13 mouse cellular contexts compared by ENCODE assay signal in genomic region chr5:114592463-114593160, GRCm38 (mm10). TPM values are rescaled to one million over a fixed set of nuclear protein-coding genes. Genes with fewer than 3 reads are reported as not detected.
DNase-seq lines count a peak whose midpoint lies in the region; ATAC-seq and TF ChIP-seq lines count a peak whose summit lies in the region.
"Had no signal": no experiment of that assay in that cellular context is flagged by ENCODE, and none has a peak within 500 bp of the region (broad histone marks: within the 10 kb centered on the region; RNA-seq: fewer than 3 reads in every experiment).

No protein-coding gene starts in this region.

- H3K36me3 ChIP-seq in MEL (ENCODE audit: control insufficient read depth in 1 of 2, insufficient read depth in 2 of 2, low read length in 2 of 2): peaks cover 0 to 17% of the 10 kb centered on the region in 2 experiments; a peak in 2 of 4 replicates
- no peaks in the 10 kb centered on the region for H3K36me3 ChIP-seq in forebrain, embryonic 16.5 days (ENCODE audit: control insufficient read depth, insufficient read depth)
- peaks cover 3% of the 10 kb centered on the region; the same call in 1 of the 2 replicates for H3K36me3 ChIP-seq in midbrain, embryonic 11.5 days (ENCODE audit: control insufficient read depth, insufficient read depth, low read length)
- H3K36me3 ChIP-seq: embryonic facial prominence, embryonic 15.5 days; heart, embryonic 12.5 days had no signal

- no peak overlapping the region for H3K4me3 ChIP-seq in MEL (ENCODE audit: control insufficient read depth in 1 of 2, insufficient read depth in 1 of 2, low read depth in 2 of 2, low read length in 2 of 2)
- no peak overlapping the region for H3K4me3 ChIP-seq in forebrain, embryonic 16.5 days (replicated peaks; ENCODE audit: low read length)
- H3K4me3 ChIP-seq in midbrain, embryonic 11.5 days (ENCODE audit: low read depth, low read length): no peak overlapping the region
- H3K4me3 ChIP-seq: embryonic facial prominence, embryonic 15.5 days; heart, embryonic 12.5 days had no signal

- intact Hi-C loops in left cerebral cortex, postnatal 4 days (cut with DNase I): no loop called here

- H3K4me1 ChIP-seq in MEL (ENCODE audit: control insufficient read depth in 1 of 2, insufficient read depth in 2 of 2, low read length in 2 of 2): peaks cover 0 to 25% of the 10 kb centered on the region in 2 experiments; a peak in 3 of 4 replicates
- H3K4me1 ChIP-seq in forebrain, embryonic 16.5 days (replicated peaks; ENCODE audit: control insufficient read depth, insufficient read depth, low read length): peaks cover 71% of the 10 kb centered on the region
- H3K4me1 ChIP-seq in midbrain, embryonic 11.5 days (ENCODE audit: control insufficient read depth, insufficient read depth, low read length): peaks cover 69% of the 10 kb centered on the region

- no peaks in the 10 kb centered on the region for H3K79me2 ChIP-seq in MEL (ENCODE audit: control insufficient read depth, insufficient read depth, low read length, poor library complexity)

- no peak for ATAC-seq in forebrain, embryonic 16.5 days
- ATAC-seq in midbrain, embryonic 11.5 days (ENCODE audit: low FRiP score): no peak

- no peaks in the 10 kb centered on the region for H3K9me3 ChIP-seq in MEL (replicated peaks; ENCODE audit: insufficient read depth, low read length)
- H3K9me3 ChIP-seq in forebrain, embryonic 16.5 days (ENCODE audit: control insufficient read depth, low read length): no peaks in the 10 kb centered on the region
- no peaks in the 10 kb centered on the region for H3K9me3 ChIP-seq in midbrain, embryonic 11.5 days (ENCODE audit: control insufficient read depth, low read length)
- H3K9me3 ChIP-seq: embryonic facial prominence, embryonic 15.5 days; heart, embryonic 12.5 days had no signal

- no peak overlapping the region for H3K27ac ChIP-seq in MEL (ENCODE audit: control insufficient read depth, low read depth, low read length)
- peak overlapping the region; percentile 56 for H3K27ac ChIP-seq in forebrain, embryonic 16.5 days (ENCODE audit: low read length)
- H3K27ac ChIP-seq in midbrain, embryonic 11.5 days (ENCODE audit: low read depth, low read length): 0 out of 2 replicates have a peak overlapping the region, but pooled peaks have one; percentile 27
- H3K27ac ChIP-seq: embryonic facial prominence, embryonic 15.5 days; liver, embryonic 14.5 days had no signal

- WGBS in forebrain, embryonic 16.5 days: 30% methylated on average over 19 of the region's 19 CpGs
- 67% methylated on average over 19 of the region's 19 CpGs for WGBS in midbrain, embryonic 11.5 days

- no peak overlapping the region for H3K9ac ChIP-seq in MEL (ENCODE audit: control insufficient read depth, low read depth, low read length, poor library complexity, severe bottlenecking)
- H3K9ac ChIP-seq in forebrain, embryonic 16.5 days (replicated peaks; ENCODE audit: low read depth, low read length): no peak overlapping the region
- peak overlapping the region; percentile 4; the same call in 1 of the 2 replicates for H3K9ac ChIP-seq in midbrain, embryonic 11.5 days (ENCODE audit: low read length)
- H3K9ac ChIP-seq: embryonic facial prominence, embryonic 15.5 days; heart, embryonic 12.5 days; liver, embryonic 14.5 days had no signal

- H3K4me2 ChIP-seq in forebrain, embryonic 16.5 days (ENCODE audit: low read length): no peak overlapping the region; the same call in 1 of the 2 replicates
- H3K4me2 ChIP-seq in midbrain, embryonic 11.5 days: no peak overlapping the region
- H3K4me2 ChIP-seq: embryonic facial prominence, embryonic 15.5 days; heart, embryonic 12.5 days had no signal

- no peak for TF ChIP-seq RAD21 in MEL (IDR thresholded peaks at IDR 0.05; ENCODE audit: low read depth, low read length)

- H3K27me3 ChIP-seq in MEL (ENCODE audit: control insufficient read depth in 1 of 2, insufficient read depth in 2 of 2, low read length in 2 of 2): no peaks in the 10 kb centered on the region
- peaks cover 12% of the 10 kb centered on the region for H3K27me3 ChIP-seq in forebrain, embryonic 16.5 days (replicated peaks; ENCODE audit: control insufficient read depth, insufficient read depth, low read length)
- no peaks in the 10 kb centered on the region for H3K27me3 ChIP-seq in midbrain, embryonic 11.5 days (ENCODE audit: control insufficient read depth, insufficient read depth, low read length)
- H3K27me3 ChIP-seq: embryonic facial prominence, embryonic 15.5 days had no signal

- no peak for TF ChIP-seq POLR2A in MEL (IDR thresholded peaks at IDR 0.05; ENCODE audit: control insufficient read depth in 1 of 2, insufficient read depth in 1 of 2, low read depth in 1 of 2, low read length in 2 of 2, poor library complexity in 1 of 2)

- TF ChIP-seq CTCF in MEL (IDR thresholded peaks at IDR 0.05 in 2 of 3, conservative IDR thresholded peaks at IDR 0.05 in 1 of 3; ENCODE audit: control insufficient read depth in 1 of 3, insufficient read depth in 1 of 3, low read depth in 2 of 3, low read length in 3 of 3, poor library complexity in 1 of 3, severe bottlenecking in 1 of 3): no peak

- DNase-seq in adrenal gland, adult (ENCODE audit: inconsistent age in 2 of 2, low spot score in 1 of 2): peak; percentile 50 to 69
- DNase-seq in adrenal gland, postnatal 14 days: no peak
- DNase-seq in MEL (ENCODE audit: low read depth, low spot score) (no peak), MN1 (ENCODE audit: low spot score) (no peak)
- DNase-seq in midbrain, embryonic 11.5 days (ENCODE audit: low spot score, missing footprints): no peak
- no peak for DNase-seq in embryo, embryonic 9.5 days (ENCODE audit: extremely low spot score)
- DNase-seq in left cerebral cortex, postnatal 4 days: no peak
- DNase-seq: adrenal gland, postnatal 10 days; layer of hippocampus, postnatal 36 days had no signal

- TF ChIP-seq EP300 in MEL (IDR thresholded peaks at IDR 0.05; ENCODE audit: low read depth in 1 of 2, low read length in 2 of 2): no peak

TF ChIP-seq in MEL, 35 proteins besides CTCF, POLR2A, EP300 and RAD21:
- TF ChIP-seq ZNF384 (IDR thresholded peaks at IDR 0.05; ENCODE audit: low read depth, low read length) (peak; percentile 67), TAL1 (IDR thresholded peaks at IDR 0.05; ENCODE audit: low read length) (no peak), MAZ (IDR thresholded peaks at IDR 0.05; ENCODE audit: low read depth, low read length) (no peak), SMC3 (IDR thresholded peaks at IDR 0.05; ENCODE audit: low read depth, low read length) (no peak)

RNA-seq across cellular contexts. Expression of gene Fam222a, which starts 24.8 kb away (rescaled TPM):
- total RNA-seq in adrenal gland, postnatal 14 days (2021): 55.8 and 77.0 TPM in 2 replicates
- 0.23 and 0.27 TPM in 2 replicates for total RNA-seq in MEL (2012; rRNA removed)
- under 1 TPM in 1 of 2 experiments, not detected in 1; 0.70 TPM for polyA plus RNA-seq in MEL (2012; ENCODE audit: insufficient read depth in 1 of 2, insufficient read length in 2 of 2, low read depth in 1 of 2, low replicate concordance in 2 of 2, missing spikeins in 1 of 2)
- 4.3 and 4.4 TPM in 2 replicates for polyA plus RNA-seq in forebrain, embryonic 16.5 days (2015; fragmentation: Nextera tagmentation; extraction: Ambion mirVana)
- 5.8 and 6.7 TPM in 2 replicates for polyA plus RNA-seq in midbrain, embryonic 11.5 days (2014; fragmentation: Nextera tagmentation; extraction: Ambion mirVana)
- total RNA-seq in left cerebral cortex, postnatal 4 days (2021): 10 to 100 TPM in 1 of 2 experiments, 1 to 10 TPM in 1; 8.7 to 10.4 TPM

Comparison
In these comparisons a context has a peak if more than half of its experiments do, and no peak if none do; other contexts are left out.
1. DNase-seq: peak in adrenal gland, adult (2 of 2); none in adrenal gland, postnatal 14 days (single experiment), MEL (single experiment), midbrain, embryonic 11.5 days (single experiment), MN1 (single experiment), embryo, embryonic 9.5 days (single experiment) and left cerebral cortex, postnatal 4 days (single experiment).